Mouse (Mus musculus): Measurements from ENCODE around the gene Tnfrsf1a. TPM values are rescaled to one million over a fixed set of nuclear protein-coding genes. Genes with fewer than 3 reads are reported as not detected.

Tnfrsf1a gene
- polyA plus RNA-seq, 1 experiment from 2014 or later = 75.3 TPM

DNA sequence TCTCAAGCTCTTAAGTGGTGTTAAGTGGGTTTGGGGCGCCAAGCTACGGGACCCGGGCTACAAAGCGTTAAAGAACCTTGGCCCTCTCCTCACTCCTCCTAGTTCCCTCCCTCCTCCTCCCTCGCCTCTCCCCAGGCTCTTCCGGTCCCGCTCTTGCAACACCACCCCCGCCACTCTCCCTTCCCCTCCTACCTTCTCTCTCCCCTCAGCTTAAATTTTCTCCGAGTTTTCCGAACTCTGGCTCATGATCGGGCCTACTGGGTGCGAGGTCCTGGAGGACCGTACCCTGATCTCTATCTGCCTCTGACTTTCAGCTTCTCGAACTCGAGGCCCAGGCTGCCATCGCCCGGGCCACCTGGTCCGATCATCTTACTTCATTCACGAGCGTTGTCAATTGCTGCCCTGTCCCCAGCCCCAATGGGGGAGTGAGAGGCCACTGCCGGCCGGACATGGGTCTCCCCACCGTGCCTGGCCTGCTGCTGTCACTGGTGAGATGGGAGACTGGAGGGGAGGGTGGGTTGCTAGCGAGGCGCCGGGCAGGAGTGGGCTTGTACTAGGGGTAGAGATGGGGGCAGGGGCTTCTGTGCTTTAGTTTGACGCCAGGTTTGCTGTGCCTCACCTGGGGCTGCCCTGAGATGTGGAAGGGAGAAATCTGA is 541 bp downstream of the Tnfrsf1a start:
- Histone ChIP-seq H3K4me3 (ENCODE audit: low read depth, low read length) (peak overlapping the region; percentile 83), H3K27ac (replicated peaks) (peak overlapping the region; percentile 96), H3K36me3 (ENCODE audit: control insufficient read depth, insufficient read depth, low read length) (0 out of 2 replicates have a peak, but pooled peaks cover 4% of the 10 kb centered on the region), H3K9me3 (ENCODE audit: control insufficient read depth, low read length) (no peaks in the 10 kb centered on the region), H3K4me2 (replicated peaks; ENCODE audit: low read depth) (peak overlapping the region; percentile 93), H3K9ac (ENCODE audit: low read length) (peak overlapping the region; percentile 94), H3K4me1 (replicated peaks; ENCODE audit: control insufficient read depth, insufficient read depth) (peaks cover 23% of the 10 kb centered on the region), H3K27me3 (ENCODE audit: control insufficient read depth, insufficient read depth, low read length) (no peaks in the 10 kb centered on the region)
- ATAC-seq (ENCODE audit: low FRiP score, low TSS enrichment) (peak; percentile 84), DNase-seq (ENCODE audit: low spot score) (peak; percentile 80)
- WGBS = 0% methylated on average over 27 of the region's 27 CpGs
- TF ChIP-seq CTCF (IDR thresholded peaks at IDR 0.05; ENCODE audit: low read depth) = no peak
- peak; percentile 33 for TF ChIP-seq EP300 (optimal IDR thresholded peaks at IDR 0.05)

DNA sequence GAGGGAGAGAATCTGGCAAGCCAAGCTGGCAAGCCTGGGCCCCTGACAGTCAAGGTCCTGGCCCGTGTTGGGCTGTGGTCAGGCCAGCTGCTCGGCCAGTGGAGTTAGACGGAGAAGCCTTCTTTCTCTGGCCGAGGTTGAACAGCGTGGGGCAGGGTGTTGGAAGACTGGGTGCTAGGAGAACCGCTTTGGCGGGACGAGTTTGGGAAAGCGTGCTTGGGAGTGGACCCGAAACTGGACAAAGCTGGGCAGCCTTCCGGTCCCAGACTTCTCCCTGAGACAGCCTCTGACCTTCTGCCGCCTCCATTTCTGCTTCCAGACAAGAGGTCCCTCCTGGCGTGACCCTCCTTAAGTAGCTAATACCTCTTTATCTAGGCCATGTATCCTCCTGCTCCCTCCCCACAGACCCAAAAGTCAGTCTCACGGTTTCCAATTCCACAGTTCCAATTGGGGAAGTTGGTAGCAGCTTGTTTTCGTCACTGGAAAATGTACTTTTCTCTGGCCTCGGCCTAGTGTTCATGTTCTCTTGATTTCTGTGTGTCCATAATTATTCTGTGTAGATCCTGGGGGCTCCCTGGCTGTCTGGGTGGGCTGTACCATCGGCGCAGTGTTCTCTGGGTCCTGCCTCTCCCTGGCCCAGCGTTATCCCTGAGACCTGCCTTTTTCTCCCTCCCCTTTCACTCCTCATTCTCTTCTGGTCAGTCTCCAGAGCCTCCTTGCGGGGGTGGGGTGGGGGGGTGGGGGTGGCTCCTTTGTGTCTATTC is 1.3 kb downstream of the Tnfrsf1a start:
- 0 out of 2 replicates have a peak, but pooled peaks cover 4% of the 10 kb centered on the region for H3K36me3 ChIP-seq (ENCODE audit: control insufficient read depth, insufficient read depth, low read length)
- TF ChIP-seq CTCF (IDR thresholded peaks at IDR 0.05; ENCODE audit: low read depth) (no peak), EP300 (optimal IDR thresholded peaks at IDR 0.05) (no peak)
- DNase-seq (ENCODE audit: low spot score) (peak; percentile 44), ATAC-seq (ENCODE audit: low FRiP score, low TSS enrichment) (peak; percentile 6; the same call in 1 of the 2 replicates)
- whole genome bisulfite sequencing = 2% methylated on average over 20 of the region's 20 CpGs
- H3K9me3 ChIP-seq (ENCODE audit: control insufficient read depth, low read length) = no peaks in the 10 kb centered on the region
- no peaks in the 10 kb centered on the region for H3K27me3 ChIP-seq (ENCODE audit: control insufficient read depth, insufficient read depth, low read length)
- H3K4me1 ChIP-seq (replicated peaks; ENCODE audit: control insufficient read depth, insufficient read depth) = peaks cover 28% of the 10 kb centered on the region
- peak overlapping the region; percentile 93 for H3K4me2 ChIP-seq (replicated peaks; ENCODE audit: low read depth)
- H3K4me3 ChIP-seq (ENCODE audit: low read depth, low read length) = peak overlapping the region; percentile 83
- H3K27ac ChIP-seq (replicated peaks) = peak overlapping the region; percentile 96
- H3K9ac ChIP-seq (ENCODE audit: low read length) = peak overlapping the region; percentile 94

DNA sequence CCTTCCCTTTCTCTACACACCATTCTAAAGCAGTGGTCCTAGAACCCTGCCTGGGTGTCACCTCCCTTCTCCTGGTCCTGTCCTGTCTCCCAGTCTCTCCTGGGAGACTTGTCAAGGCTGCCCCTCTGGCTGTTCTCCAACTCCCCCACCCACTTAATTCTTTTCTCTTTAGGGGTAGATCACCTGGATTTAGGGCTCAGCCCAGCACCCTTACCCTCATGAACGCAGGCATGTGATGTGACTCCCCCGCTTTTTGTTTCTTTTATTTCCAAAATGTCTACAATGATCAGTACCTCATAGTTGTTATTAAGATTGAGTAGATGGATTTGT is 1.8 kb downstream of the Tnfrsf1a start:
- H3K36me3 ChIP-seq (ENCODE audit: control insufficient read depth, insufficient read depth, low read length) = 0 out of 2 replicates have a peak, but pooled peaks cover 4% of the 10 kb centered on the region
- WGBS = 55% methylated on average over 2 of the region's 2 CpGs
- ATAC-seq (ENCODE audit: low FRiP score, low TSS enrichment) = no peak
- H3K4me1 ChIP-seq (replicated peaks; ENCODE audit: control insufficient read depth, insufficient read depth) = peaks cover 32% of the 10 kb centered on the region
- H3K4me2 ChIP-seq (replicated peaks; ENCODE audit: low read depth) = peak overlapping the region; percentile 93
- no peaks in the 10 kb centered on the region for H3K27me3 ChIP-seq (ENCODE audit: control insufficient read depth, insufficient read depth, low read length)
- no peak for DNase-seq (ENCODE audit: low spot score)
- H3K4me3 ChIP-seq (ENCODE audit: low read depth, low read length) = peak overlapping the region; percentile 83
- H3K9ac ChIP-seq (ENCODE audit: low read length) = peak overlapping the region; percentile 94
- no peaks in the 10 kb centered on the region for H3K9me3 ChIP-seq (ENCODE audit: control insufficient read depth, low read length)
- no peak for TF ChIP-seq EP300 (optimal IDR thresholded peaks at IDR 0.05)
- no peak for TF ChIP-seq CTCF (IDR thresholded peaks at IDR 0.05; ENCODE audit: low read depth)
- peak overlapping the region; percentile 96 for H3K27ac ChIP-seq (replicated peaks)

DNA sequence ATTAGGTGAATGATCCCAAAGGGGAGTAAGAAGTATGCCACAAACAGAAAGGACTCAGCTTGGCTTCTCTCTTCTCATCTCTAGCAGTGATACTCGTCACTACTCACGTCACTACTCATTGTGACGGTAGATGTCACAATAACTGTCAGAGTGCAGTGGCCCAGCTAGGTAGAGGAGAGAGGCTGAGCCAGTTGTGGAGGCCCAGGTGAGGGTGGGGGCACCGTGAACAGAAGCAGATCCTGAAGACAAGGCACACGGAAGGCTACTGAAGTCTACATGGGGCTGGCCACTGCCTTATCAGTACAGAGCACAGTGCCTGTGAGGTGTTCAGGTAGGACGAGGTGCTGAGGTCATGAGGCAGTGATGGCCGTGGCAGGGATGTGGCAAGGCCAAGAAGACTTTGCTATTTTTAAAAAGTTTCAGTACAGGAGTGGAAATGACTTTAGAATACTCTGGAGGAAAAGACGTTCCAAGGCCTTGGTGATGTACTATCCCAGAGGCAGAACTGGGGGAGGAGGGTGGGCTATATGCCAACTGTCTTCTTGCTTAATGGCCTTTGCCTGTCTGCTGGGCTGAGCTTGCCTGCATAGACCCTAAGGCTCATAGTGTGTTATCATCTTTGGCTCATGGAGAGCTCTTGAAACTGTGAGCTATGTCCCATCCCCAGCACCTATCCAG is 2.3 kb downstream of the Tnfrsf1a start:
- DNase-seq (ENCODE audit: low spot score) = no peak
- H3K27ac ChIP-seq (replicated peaks) = peak overlapping the region; percentile 30; the same call in 1 of the 2 replicates
- peak overlapping the region; percentile 94 for H3K9ac ChIP-seq (ENCODE audit: low read length)
- WGBS = 40% methylated on average over 8 of the region's 8 CpGs
- no peaks in the 10 kb centered on the region for H3K27me3 ChIP-seq (ENCODE audit: control insufficient read depth, insufficient read depth, low read length)
- H3K36me3 ChIP-seq (ENCODE audit: control insufficient read depth, insufficient read depth, low read length) = 0 out of 2 replicates have a peak, but pooled peaks cover 4% of the 10 kb centered on the region
- peak overlapping the region; percentile 93 for H3K4me2 ChIP-seq (replicated peaks; ENCODE audit: low read depth)
- H3K9me3 ChIP-seq (ENCODE audit: control insufficient read depth, low read length) = no peaks in the 10 kb centered on the region
- peaks cover 32% of the 10 kb centered on the region for H3K4me1 ChIP-seq (replicated peaks; ENCODE audit: control insufficient read depth, insufficient read depth)
- peak overlapping the region; percentile 83; the same call in 1 of the 2 replicates for H3K4me3 ChIP-seq (ENCODE audit: low read depth, low read length)
- ATAC-seq (ENCODE audit: low FRiP score, low TSS enrichment) = peak; percentile 16; the same call in 1 of the 2 replicates
- no peak for TF ChIP-seq EP300 (optimal IDR thresholded peaks at IDR 0.05)
- TF ChIP-seq CTCF (IDR thresholded peaks at IDR 0.05; ENCODE audit: low read depth) = no peak

DNA sequence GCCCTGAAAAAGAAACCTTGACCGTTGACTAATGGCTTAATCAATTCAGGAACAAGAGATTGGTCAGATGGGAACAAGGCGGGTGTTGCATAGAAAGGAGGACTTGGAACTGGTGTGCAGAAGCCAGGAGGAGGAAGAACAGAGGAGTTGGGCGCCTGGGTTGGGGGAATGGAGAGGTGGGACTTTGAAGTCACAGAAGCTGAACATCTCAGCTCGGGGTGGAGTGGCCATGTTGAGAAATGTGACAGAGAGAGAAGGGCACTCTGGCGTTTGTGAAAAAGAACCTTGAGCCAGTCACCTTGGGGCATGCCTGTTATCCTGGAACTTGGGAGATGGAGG is 2.9 kb downstream of the Tnfrsf1a start:
- H3K9me3 ChIP-seq (ENCODE audit: control insufficient read depth, low read length) = no peaks in the 10 kb centered on the region
- H3K9ac ChIP-seq (ENCODE audit: low read length) = peak overlapping the region; percentile 94
- no peak overlapping the region for H3K4me3 ChIP-seq (ENCODE audit: low read depth, low read length)
- ATAC-seq (ENCODE audit: low FRiP score, low TSS enrichment) (no peak), DNase-seq (ENCODE audit: low spot score) (no peak)
- TF ChIP-seq CTCF (IDR thresholded peaks at IDR 0.05; ENCODE audit: low read depth) (no peak), EP300 (optimal IDR thresholded peaks at IDR 0.05) (no peak)
- H3K4me1 ChIP-seq (replicated peaks; ENCODE audit: control insufficient read depth, insufficient read depth) = peaks cover 32% of the 10 kb centered on the region
- no peaks in the 10 kb centered on the region for H3K27me3 ChIP-seq (ENCODE audit: control insufficient read depth, insufficient read depth, low read length)
- H3K36me3 ChIP-seq (ENCODE audit: control insufficient read depth, insufficient read depth, low read length) = peaks cover 4% of the 10 kb centered on the region; the same call in 1 of the 2 replicates
- peak overlapping the region; percentile 93 for H3K4me2 ChIP-seq (replicated peaks; ENCODE audit: low read depth)
- peak overlapping the region; percentile 30 for H3K27ac ChIP-seq (replicated peaks)
- 50% methylated on average over 5 of the region's 5 CpGs for WGBS

Measured in stomach, postnatal 0 days (tissue).